Mouse (Mus musculus) CD8-positive naive resting alpha-beta T cell, adult 57 days (primary cell): ENCODE results near the gene Shisal2b. TPM values are rescaled to one million over a fixed set of nuclear protein-coding genes. Genes with fewer than 3 reads are reported as not detected.

Experiments
- total RNA-seq: library from RNA; stranded (reverse); gene quantifications from one replicate; pipeline ENCODE4 v1.2.4, GENCODE M21; 2023

Gene Shisal2b
- not detected for total RNA-seq

GRCm38 (mm10) chr13:104863127-104863979 is at the start of gene Shisal2b:
Gene Shisal2b, minus strand, starts transcription at chr13:104863893.

DNA sequence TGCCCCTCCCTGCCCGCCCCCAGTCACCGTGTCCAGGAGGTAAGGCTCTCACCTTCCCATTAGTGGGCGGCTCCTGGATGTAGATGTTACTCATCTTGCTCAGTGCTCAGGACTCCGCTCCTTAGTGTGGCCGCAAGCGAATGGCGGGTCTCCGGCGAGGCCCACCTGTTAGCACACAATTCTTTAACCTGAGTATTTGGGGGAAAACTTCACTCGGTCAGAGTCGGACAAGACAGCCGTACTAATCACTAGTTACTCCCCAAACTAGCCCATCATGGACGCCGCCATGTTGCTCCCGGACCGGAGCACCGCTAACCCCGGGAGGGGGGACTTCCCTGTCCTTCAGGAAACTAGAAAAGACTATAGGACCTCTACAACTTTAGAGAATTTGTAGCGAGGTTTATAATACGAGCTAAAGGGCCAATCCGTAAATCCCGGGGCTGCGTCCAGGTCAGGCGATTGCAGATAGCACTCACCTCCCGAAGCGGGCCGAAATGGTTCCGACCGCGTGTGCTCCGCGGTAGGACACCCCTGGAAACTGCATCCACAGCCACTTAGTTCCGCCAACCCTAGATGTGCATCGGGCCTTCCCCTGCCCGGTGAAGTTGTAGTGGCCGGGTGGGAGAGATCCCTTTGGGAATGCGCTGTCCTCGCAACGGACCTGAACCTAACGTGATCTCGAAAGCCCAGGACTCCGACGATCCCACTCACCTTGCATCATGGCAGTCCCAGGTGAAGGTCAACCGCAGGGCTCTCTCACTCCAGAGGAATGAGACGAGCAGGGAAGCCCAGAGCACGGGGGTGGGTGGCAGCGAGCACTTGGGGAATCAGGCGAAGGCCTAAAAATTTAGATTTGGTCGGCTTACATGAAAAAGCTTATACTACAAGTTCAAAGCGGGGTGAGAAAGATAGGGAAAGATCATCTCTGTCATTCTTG is 46.8 kb downstream of the Shisal2b start, which contains the start of gene Cwc27:
Gene Cwc27, minus strand, starts transcription at position 508 of the 937 bp plus-strand sequence.

Other genes with a start within 250 kb of the Shisal2b start
- 11.2 TPM for gene Srek1ip1, start 71.4 kb downstream of the Shisal2b start, total RNA-seq
- gene Cwc27, start 46.8 kb downstream of the Shisal2b start, total RNA-seq, result 21.6 TPM
- gene Rgs7bp, start 191.0 kb upstream of the Shisal2b start, total RNA-seq, result not detected
- not detected for gene 4933425L06Rik, start 218.2 kb upstream of the Shisal2b start, total RNA-seq